Mouse (Mus musculus): Measurements from ENCODE around the gene Gm20075. TPM values are rescaled to one million over a fixed set of nuclear protein-coding genes. Genes with fewer than 3 reads are reported as not detected.
"Not testable (repeated sequence)": the region's sequence is repeated elsewhere in the genome, so short reads cannot be mapped to it uniquely, and the experiment has no call there.

Gene Gm20075
- polyA plus RNA-seq, 1 experiment, result 0.59 TPM

- 88% methylated on average over 7 of the region's 7 CpGs for WGBS
- TF ChIP-seq POLR2A (IDR thresholded peaks at IDR 0.05; ENCODE audit: low read depth, low read length), result no peak
- no peak for TF ChIP-seq CTCF (conservative IDR thresholded peaks at IDR 0.05; ENCODE audit: insufficient read depth, insufficient read length, low read depth, low read length)
- no peak for DNase-seq
- no peaks in the 10 kb centered on the region for H3K36me3 ChIP-seq (ENCODE audit: control insufficient read depth, insufficient read depth, low read length)
- no peak overlapping the region for H3K4me3 ChIP-seq (ENCODE audit: insufficient read depth, low read depth, low read length)
- H3K4me1 ChIP-seq (ENCODE audit: control insufficient read depth, insufficient read depth, low read length), result no peaks in the 10 kb centered on the region
- no peaks in the 10 kb centered on the region; the same call in 1 of the 2 replicates for H3K27me3 ChIP-seq (replicated peaks; ENCODE audit: control insufficient read depth, insufficient read depth, low read length)
- no peak overlapping the region for H3K27ac ChIP-seq (ENCODE audit: insufficient read depth, low read depth, low read length)
Observed at GRCm38 (mm10) chr13:96085581-96086302, 4.6 kb upstream of the Gm20075 start.

- not testable (repeated sequence) for H3K4me3 ChIP-seq (ENCODE audit: insufficient read depth, low read depth, low read length); DNase-seq
- WGBS, result 91% methylated on average over 1 of the region's 1 CpGs
Observed at GRCm38 (mm10) chr13:96081754-96082153, 578 bp upstream of the Gm20075 start, which contains the start of gene Gm17190. TSS of gene Gm17190 (plus strand) at chr13:96082054.

GRCm38 (mm10) chr13:96073555-96073954 is 7.6 kb downstream of the Gm20075 start:
- H3K4me1 ChIP-seq (ENCODE audit: control insufficient read depth, insufficient read depth, low read length), result no peaks in the 10 kb centered on the region
- WGBS, result 42% methylated on average over 8 of the region's 8 CpGs
- no peaks in the 10 kb centered on the region for H3K27me3 ChIP-seq (replicated peaks; ENCODE audit: control insufficient read depth, insufficient read depth, low read length)
- H3K27ac ChIP-seq (ENCODE audit: insufficient read depth, low read depth, low read length), result no peak overlapping the region
- no peak overlapping the region for H3K4me3 ChIP-seq (ENCODE audit: insufficient read depth, low read depth, low read length)
- H3K36me3 ChIP-seq (ENCODE audit: control insufficient read depth, insufficient read depth, low read length), result no peaks in the 10 kb centered on the region
- DNase-seq, result no peak
- no peak for TF ChIP-seq CTCF (conservative IDR thresholded peaks at IDR 0.05; ENCODE audit: insufficient read depth, insufficient read length, low read depth, low read length)
- no peak for TF ChIP-seq POLR2A (IDR thresholded peaks at IDR 0.05; ENCODE audit: low read depth, low read length)

More at GRCm38 (mm10) chr13:96081754-96082153, 578 bp upstream of the Gm20075 start, which contains the start of gene Gm17190:
- not testable (repeated sequence) for H3K27ac ChIP-seq (ENCODE audit: insufficient read depth, low read depth, low read length); H3K36me3 ChIP-seq (ENCODE audit: control insufficient read depth, insufficient read depth, low read length); H3K27me3 ChIP-seq (replicated peaks; ENCODE audit: control insufficient read depth, insufficient read depth, low read length); H3K4me1 ChIP-seq (ENCODE audit: control insufficient read depth, insufficient read depth, low read length)

- Histone ChIP-seq H3K27me3 (replicated peaks; ENCODE audit: control insufficient read depth, insufficient read depth, low read length) (no peaks in the 10 kb centered on the region), H3K4me3 (ENCODE audit: insufficient read depth, low read depth, low read length) (no peak overlapping the region), H3K27ac (ENCODE audit: insufficient read depth, low read depth, low read length) (no peak overlapping the region), H3K36me3 (ENCODE audit: control insufficient read depth, insufficient read depth, low read length) (no peaks in the 10 kb centered on the region), H3K4me1 (ENCODE audit: control insufficient read depth, insufficient read depth, low read length) (no peaks in the 10 kb centered on the region)
- TF ChIP-seq CTCF (conservative IDR thresholded peaks at IDR 0.05; ENCODE audit: insufficient read depth, insufficient read length, low read depth, low read length), result no peak
- no peak for DNase-seq
- 76% methylated on average over 3 of the region's 3 CpGs for WGBS
Observed at GRCm38 (mm10) chr13:96052755-96053154, 28.4 kb downstream of the Gm20075 start.

GRCm38 (mm10) chr13:96045396-96045795 is 35.8 kb downstream of the Gm20075 start:
- no peak for TF ChIP-seq POLR2A (IDR thresholded peaks at IDR 0.05; ENCODE audit: low read depth, low read length)
- no peak for TF ChIP-seq CTCF (conservative IDR thresholded peaks at IDR 0.05; ENCODE audit: insufficient read depth, insufficient read length, low read depth, low read length)
- H3K36me3 ChIP-seq (ENCODE audit: control insufficient read depth, insufficient read depth, low read length), result no peaks in the 10 kb centered on the region
- H3K27ac ChIP-seq (ENCODE audit: insufficient read depth, low read depth, low read length), result no peak overlapping the region
- H3K27me3 ChIP-seq (replicated peaks; ENCODE audit: control insufficient read depth, insufficient read depth, low read length), result no peaks in the 10 kb centered on the region
- 73% methylated on average over 5 of the region's 5 CpGs for WGBS
- no peaks in the 10 kb centered on the region for H3K4me1 ChIP-seq (ENCODE audit: control insufficient read depth, insufficient read depth, low read length)
- no peak for DNase-seq
- no peak overlapping the region for H3K4me3 ChIP-seq (ENCODE audit: insufficient read depth, low read depth, low read length)

- no peak overlapping the region for H3K4me3 ChIP-seq (ENCODE audit: insufficient read depth, low read depth, low read length)
- 64% methylated on average over 11 of the region's 11 CpGs for WGBS
- no peak for DNase-seq
- no peak for TF ChIP-seq CTCF (conservative IDR thresholded peaks at IDR 0.05; ENCODE audit: insufficient read depth, insufficient read length, low read depth, low read length)
- no peak for TF ChIP-seq POLR2A (IDR thresholded peaks at IDR 0.05; ENCODE audit: low read depth, low read length)
- no peak overlapping the region for H3K27ac ChIP-seq (ENCODE audit: insufficient read depth, low read depth, low read length)
- no peaks in the 10 kb centered on the region for H3K36me3 ChIP-seq (ENCODE audit: control insufficient read depth, insufficient read depth, low read length)
- H3K27me3 ChIP-seq (replicated peaks; ENCODE audit: control insufficient read depth, insufficient read depth, low read length), result no peaks in the 10 kb centered on the region
- no peaks in the 10 kb centered on the region for H3K4me1 ChIP-seq (ENCODE audit: control insufficient read depth, insufficient read depth, low read length)
Observed at GRCm38 (mm10) chr13:96040275-96041042, 40.7 kb downstream of the Gm20075 start.

GRCm38 (mm10) chr13:96039536-96039935 is 41.6 kb downstream of the Gm20075 start:
- Histone ChIP-seq H3K4me1 (ENCODE audit: control insufficient read depth, insufficient read depth, low read length) (no peaks in the 10 kb centered on the region), H3K4me3 (ENCODE audit: insufficient read depth, low read depth, low read length) (no peak overlapping the region), H3K27me3 (replicated peaks; ENCODE audit: control insufficient read depth, insufficient read depth, low read length) (no peaks in the 10 kb centered on the region), H3K36me3 (ENCODE audit: control insufficient read depth, insufficient read depth, low read length) (no peaks in the 10 kb centered on the region), H3K27ac (ENCODE audit: insufficient read depth, low read depth, low read length) (no peak overlapping the region)
- no peak for DNase-seq
- WGBS, result 73% methylated on average over 1 of the region's 1 CpGs
- TF ChIP-seq POLR2A (IDR thresholded peaks at IDR 0.05; ENCODE audit: low read depth, low read length) (no peak), CTCF (conservative IDR thresholded peaks at IDR 0.05; ENCODE audit: insufficient read depth, insufficient read length, low read depth, low read length) (no peak)
